Mouse (Mus musculus): ENCODE data around the gene Mid1. TPM values are rescaled to one million over a fixed set of nuclear protein-coding genes. Genes with fewer than 3 reads are reported as not detected.
A peak's percentile ranks its signal among the peaks of the same experiment; 100 is the strongest.
"Not testable (repeated sequence)": the region's sequence is repeated elsewhere in the genome, so short reads cannot be mapped to it uniquely, and the experiment has no call there.

The Mid1 gene
- polyA plus RNA-seq, 1 experiment from 2014 or later = 8.6 TPM

DNA sequence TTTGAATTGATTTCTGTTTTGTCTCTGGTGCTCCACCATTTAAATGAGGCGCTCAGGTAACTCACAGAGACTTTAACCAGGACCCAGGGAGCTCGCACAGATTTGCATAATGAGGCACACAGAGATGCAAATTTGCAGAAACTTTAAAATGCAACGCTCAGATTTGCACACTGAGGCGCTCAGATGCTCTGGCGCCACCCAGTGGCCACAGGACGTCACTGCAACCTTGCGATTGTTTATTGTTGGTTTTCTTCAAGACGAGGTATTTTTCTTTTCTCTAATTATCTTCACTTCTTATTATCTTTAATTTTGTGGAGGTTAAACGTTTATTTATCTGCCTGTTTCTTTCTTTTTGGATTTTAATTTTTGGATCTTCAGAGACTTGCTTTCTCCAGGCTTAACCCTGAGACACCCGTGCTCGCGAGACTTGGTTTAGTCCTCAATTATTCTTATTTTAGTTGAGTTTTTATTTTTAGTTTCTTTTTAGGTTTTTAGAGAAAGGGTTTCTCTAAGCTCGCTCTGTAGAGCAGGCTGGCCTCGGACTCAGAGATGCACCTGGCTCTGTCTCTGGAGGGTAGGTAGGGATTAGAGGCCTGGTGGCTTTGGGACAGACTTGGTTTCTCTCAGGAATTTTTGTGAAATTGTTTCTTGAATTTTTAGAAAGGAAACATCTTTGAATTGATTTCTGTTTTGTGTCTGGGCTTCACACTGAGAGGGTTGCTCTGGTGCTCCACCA is 335.1 kb downstream of the Mid1 start:
- H3K27ac ChIP-seq (replicated peaks) = peak overlapping the region; percentile 37
- not testable (repeated sequence) for H3K9ac ChIP-seq (replicated peaks); H3K4me3 ChIP-seq; H3K27me3 ChIP-seq; H3K4me1 ChIP-seq; H3K4me2 ChIP-seq (replicated peaks)
- peaks cover 32% of the 10 kb centered on the region for H3K36me3 ChIP-seq
- 0 out of 2 replicates have a peak, but pooled peaks have one; percentile 0 for ATAC-seq (replicated peaks)
- 51% methylated on average over 14 of the region's 14 CpGs for WGBS
- peaks cover 22% of the 10 kb centered on the region for H3K9me3 ChIP-seq

DNA sequence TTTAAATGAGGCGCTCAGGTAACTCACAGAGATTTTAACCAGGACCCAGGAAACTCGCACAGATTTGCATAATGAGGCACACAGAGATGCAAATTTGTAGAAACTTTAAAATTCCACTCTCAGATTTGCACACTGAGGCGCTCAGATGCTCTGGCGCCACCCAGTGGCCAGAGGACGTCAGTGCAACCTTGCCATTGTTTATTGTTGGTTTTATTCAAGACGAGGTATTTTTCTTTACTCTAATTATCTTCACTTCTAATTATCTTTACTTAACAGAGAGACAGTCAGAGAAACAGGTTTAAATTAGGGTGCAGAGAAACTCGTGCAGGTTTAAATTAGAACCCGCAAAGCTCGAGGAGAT is 335.7 kb downstream of the Mid1 start:
- Histone ChIP-seq H3K36me3 (peaks cover 32% of the 10 kb centered on the region), H3K9me3 (peaks cover 22% of the 10 kb centered on the region), H3K27ac (replicated peaks) (peak overlapping the region; percentile 37)
- ATAC-seq (replicated peaks); H3K27me3 ChIP-seq; H3K4me3 ChIP-seq; H3K9ac ChIP-seq (replicated peaks); H3K4me1 ChIP-seq; H3K4me2 ChIP-seq (replicated peaks): not testable (repeated sequence)
- 46% methylated on average over 9 of the region's 9 CpGs for WGBS

DNA sequence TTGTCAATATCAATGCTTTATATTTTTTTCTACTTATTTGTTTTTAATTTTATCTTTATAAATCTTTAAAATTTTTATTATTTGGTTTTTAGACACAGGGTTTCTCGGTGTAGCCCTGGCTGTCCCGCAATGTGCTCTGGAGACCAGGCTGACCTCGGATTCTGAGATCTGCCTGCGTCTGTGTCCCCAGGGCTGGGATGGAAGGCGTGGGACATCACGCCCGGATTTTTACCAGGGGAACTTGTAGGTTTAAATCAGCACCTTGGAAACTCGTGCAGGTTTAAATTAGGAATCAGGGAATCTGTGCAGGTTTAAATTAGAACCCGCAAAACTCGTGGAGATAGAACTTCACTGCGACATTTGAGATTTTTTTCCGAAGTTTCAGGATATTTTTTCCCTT is 336.2 kb downstream of the Mid1 start:
- 73% methylated on average over 12 of the region's 12 CpGs for WGBS
- peak overlapping the region; percentile 4; the same call in 1 of the 2 replicates for H3K27ac ChIP-seq (replicated peaks)
- H3K9ac ChIP-seq (replicated peaks) = not testable (repeated sequence)

DNA sequence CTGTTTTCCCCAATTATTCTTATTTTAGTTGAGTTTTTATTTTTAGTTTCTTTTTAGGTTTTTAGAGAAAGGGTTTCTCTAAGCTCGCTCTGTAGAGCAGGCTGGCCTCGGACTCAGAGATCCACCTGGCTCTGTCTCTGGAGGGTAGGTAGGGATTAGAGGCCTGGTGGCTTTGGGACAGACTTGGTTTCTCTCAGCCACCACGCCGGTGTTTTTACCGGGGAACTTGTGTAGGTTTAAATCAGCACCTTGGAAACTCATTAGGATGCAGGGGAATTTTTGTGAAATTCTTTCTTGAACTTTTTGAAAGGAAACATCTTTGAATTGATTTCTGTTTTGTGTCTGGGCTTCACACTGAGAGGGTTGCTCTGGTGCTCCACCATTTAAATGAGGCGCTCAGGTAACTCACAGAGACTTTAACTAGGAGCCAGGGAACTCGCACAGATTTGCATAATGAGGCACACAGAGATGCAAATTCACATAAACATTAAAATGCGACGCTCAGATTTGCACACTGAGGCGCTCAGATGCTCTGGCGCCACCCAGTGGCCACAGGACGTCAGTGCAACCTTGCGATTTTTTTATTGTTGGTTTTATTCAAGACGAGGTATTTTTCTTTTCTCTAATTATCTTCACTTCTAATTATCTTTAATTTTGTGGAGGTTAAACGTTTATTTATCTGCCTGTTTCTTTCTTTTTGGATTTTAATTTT is 336.9 kb downstream of the Mid1 start:
- H3K4me1 ChIP-seq; H3K9ac ChIP-seq (replicated peaks); H3K4me3 ChIP-seq; ATAC-seq (replicated peaks); H3K27me3 ChIP-seq; H3K4me2 ChIP-seq (replicated peaks): not testable (repeated sequence)
- Histone ChIP-seq H3K36me3 (peaks cover 32% of the 10 kb centered on the region), H3K9me3 (peaks cover 22% of the 10 kb centered on the region), H3K27ac (replicated peaks) (peak overlapping the region; percentile 2; the same call in 1 of the 2 replicates)
- whole genome bisulfite sequencing = 46% methylated on average over 15 of the region's 15 CpGs

More for the DNA sequence above, 336.2 kb downstream of the Mid1 start:
- H3K27me3 ChIP-seq; H3K4me3 ChIP-seq; ATAC-seq (replicated peaks); H3K4me2 ChIP-seq (replicated peaks); H3K4me1 ChIP-seq: not testable (repeated sequence)
- peaks cover 32% of the 10 kb centered on the region for H3K36me3 ChIP-seq
- H3K9me3 ChIP-seq = peaks cover 22% of the 10 kb centered on the region

Other genes with a start within 250 kb of the Mid1 start
- gene 4933400A11Rik, start 94.4 kb downstream of the Mid1 start, polyA plus RNA-seq (2015; fragmentation: Nextera tagmentation; extraction: Ambion mirVana) = not detected in 2 replicates

Data from forebrain, embryonic 15.5 days (tissue).